Mouse (Mus musculus): ENCODE measurements around the gene Sco2.

GRCm38 (mm10) chr15:89384617-89385016 lies 11.0 kb upstream of the Sco2 start, which contains the start of gene Klhdc7b:
- TF ChIP-seq POLR2A (IDR thresholded peaks at IDR 0.05; ENCODE audit: borderline replicate concordance, insufficient read depth, low read length) (no peak), CTCF (IDR thresholded peaks at IDR 0.05; ENCODE audit: borderline replicate concordance, insufficient read depth, low read depth, low read length) (no peak)

Data from cerebellum, adult 2 months (tissue).